Comparison of ENCODE assay signal across 15 mouse cellular contexts in the genomic region with DNA sequence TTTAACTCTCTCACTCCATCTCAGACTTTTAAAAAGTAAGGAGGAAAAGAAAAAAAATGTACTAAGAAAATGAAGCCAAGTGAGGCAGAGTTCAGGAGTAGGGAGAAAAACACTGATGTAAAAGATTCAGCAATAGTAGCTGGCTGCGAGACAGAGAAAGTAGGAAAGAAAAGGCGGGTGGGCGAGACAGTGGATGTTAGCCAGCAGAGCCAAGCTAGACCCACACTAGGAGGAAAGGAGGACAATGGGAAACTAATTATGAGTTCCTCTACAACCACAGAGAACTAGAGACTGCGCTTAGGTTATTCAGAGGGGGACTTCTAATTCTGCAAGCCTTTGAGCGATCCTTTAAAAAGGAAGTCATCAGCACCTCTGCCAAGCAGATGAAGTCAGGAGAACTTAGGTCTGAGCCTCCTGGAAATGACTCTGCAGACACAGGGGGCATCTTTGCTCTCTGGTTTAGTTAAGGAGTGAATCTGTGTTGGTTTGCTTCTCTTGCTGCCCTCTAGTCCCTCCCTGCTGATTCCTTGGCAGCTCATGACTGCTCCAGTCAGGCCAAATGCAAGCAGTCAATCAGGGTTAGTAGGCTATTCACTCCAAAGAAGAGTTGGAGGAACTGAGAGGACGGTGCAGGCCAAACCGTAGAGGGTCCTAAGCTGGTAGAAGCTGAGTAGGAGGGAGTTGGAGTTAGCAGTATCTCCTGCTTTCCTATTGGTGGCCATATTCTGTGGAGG. TPM values are rescaled to one million over a fixed set of nuclear protein-coding genes. Genes with fewer than 3 reads are reported as not detected.
DNase-seq lines count a peak whose midpoint lies in the region; ATAC-seq and TF ChIP-seq lines count a peak whose summit lies in the region.
"Had no signal": no experiment of that assay in that cellular context is flagged by ENCODE, and none has a peak within 500 bp of the region (broad histone marks: within the 10 kb centered on the region; RNA-seq: fewer than 3 reads in every experiment).

No protein-coding gene starts in this region.

- no peak overlapping the region for H3K9ac ChIP-seq in heart, postnatal 0 days (replicated peaks; ENCODE audit: low read depth, low read length)
- no peak overlapping the region for H3K9ac ChIP-seq in heart, embryonic 11.5 days (ENCODE audit: low read depth, low read length)
- no peak overlapping the region for H3K9ac ChIP-seq in midbrain, embryonic 11.5 days (ENCODE audit: low read length)
- H3K9ac ChIP-seq in midbrain, embryonic 13.5 days (replicated peaks), result no peak overlapping the region
- H3K9ac ChIP-seq: intestine, embryonic 15.5 days had no signal

- H3K27me3 ChIP-seq in heart, postnatal 0 days (ENCODE audit: control insufficient read depth, insufficient read depth, low read length), result no peaks in the 10 kb centered on the region
- no peaks in the 10 kb centered on the region for H3K27me3 ChIP-seq in heart, embryonic 11.5 days (ENCODE audit: control insufficient read depth, insufficient read depth, low read length)
- H3K27me3 ChIP-seq in midbrain, embryonic 11.5 days (ENCODE audit: control insufficient read depth, insufficient read depth, low read length), result no peaks in the 10 kb centered on the region
- H3K27me3 ChIP-seq in midbrain, embryonic 13.5 days, result no peaks in the 10 kb centered on the region
- H3K27me3 ChIP-seq: intestine, embryonic 15.5 days had no signal

- no peak overlapping the region for H3K4me3 ChIP-seq in heart, postnatal 0 days (ENCODE audit: low read depth, low read length)
- no peak overlapping the region for H3K4me3 ChIP-seq in heart, embryonic 11.5 days (ENCODE audit: low read depth, low read length)
- H3K4me3 ChIP-seq in midbrain, embryonic 11.5 days (ENCODE audit: low read depth, low read length), result no peak overlapping the region
- H3K4me3 ChIP-seq in midbrain, embryonic 13.5 days (replicated peaks), result no peak overlapping the region
- H3K4me3 ChIP-seq in embryonic fibroblast, embryonic 13.5 days (ENCODE audit: insufficient read depth, low read length), result no peak overlapping the region
- H3K4me3 ChIP-seq: heart, embryonic 10.5 days; intestine, embryonic 15.5 days; left cerebral cortex, adult 2 months had no signal

- H3K36me3 ChIP-seq in heart, postnatal 0 days (replicated peaks; ENCODE audit: control insufficient read depth, insufficient read depth, low read length), result no peaks in the 10 kb centered on the region
- H3K36me3 ChIP-seq in heart, embryonic 11.5 days (ENCODE audit: control insufficient read depth, insufficient read depth, low read length), result no peaks in the 10 kb centered on the region
- no peaks in the 10 kb centered on the region for H3K36me3 ChIP-seq in midbrain, embryonic 11.5 days (ENCODE audit: control insufficient read depth, insufficient read depth, low read length)
- H3K36me3 ChIP-seq in midbrain, embryonic 13.5 days, result no peaks in the 10 kb centered on the region
- H3K36me3 ChIP-seq: heart, embryonic 10.5 days; intestine, embryonic 15.5 days had no signal

- no peak for TF ChIP-seq EP300 in heart, postnatal 0 days (IDR thresholded peaks at IDR 0.05; ENCODE audit: low read depth)

- peak; percentile 12 for DNase-seq in cerebellum, adult 9-11 months
- no peak for DNase-seq in cerebellum, postnatal 36 days
- no peak for DNase-seq in heart, postnatal 0 days (ENCODE audit: low spot score)
- DNase-seq in midbrain, embryonic 11.5 days (ENCODE audit: low spot score, missing footprints), result peak; percentile 12
- no peak for DNase-seq in ovary, postnatal 14 days (ENCODE audit: low spot score)
- DNase-seq: B cell, adult 2 months; kidney, postnatal 14 days had no signal

- ATAC-seq in heart, postnatal 0 days (ENCODE audit: insufficient read depth, low read depth), result 0 out of 2 replicates have a peak, but pooled peaks have one; percentile 20
- no peak for ATAC-seq in heart, embryonic 11.5 days (replicated peaks; ENCODE audit: insufficient number of reproducible peaks, low FRiP score, low TSS enrichment)
- ATAC-seq in midbrain, embryonic 11.5 days (ENCODE audit: low FRiP score), result no peak
- ATAC-seq in midbrain, embryonic 13.5 days, result no peak
- ATAC-seq: intestine, embryonic 15.5 days had no signal

- no peaks in the 10 kb centered on the region for H3K4me1 ChIP-seq in heart, postnatal 0 days (ENCODE audit: control insufficient read depth, insufficient read depth)
- H3K4me1 ChIP-seq in heart, embryonic 11.5 days (ENCODE audit: control insufficient read depth, insufficient read depth, low read length), result no peaks in the 10 kb centered on the region
- H3K4me1 ChIP-seq in midbrain, embryonic 11.5 days (ENCODE audit: control insufficient read depth, insufficient read depth, low read length), result no peaks in the 10 kb centered on the region
- no peaks in the 10 kb centered on the region for H3K4me1 ChIP-seq in midbrain, embryonic 13.5 days (replicated peaks)
- H3K4me1 ChIP-seq in embryonic fibroblast, embryonic 13.5 days (ENCODE audit: control insufficient read depth, insufficient read depth, low read length), result peaks cover 2% of the 10 kb centered on the region
- H3K4me1 ChIP-seq: heart, embryonic 10.5 days; intestine, embryonic 15.5 days had no signal

- TF ChIP-seq CTCF in heart, postnatal 0 days (IDR thresholded peaks at IDR 0.05; ENCODE audit: low read depth), result no peak
- TF ChIP-seq CTCF in embryonic fibroblast, embryonic 13.5 days (IDR thresholded peaks at IDR 0.05; ENCODE audit: borderline replicate concordance, insufficient read depth, low read length), result no peak

- no peak overlapping the region for H3K27ac ChIP-seq in heart, postnatal 0 days (ENCODE audit: low read depth)
- H3K27ac ChIP-seq in heart, embryonic 11.5 days (ENCODE audit: low read depth, low read length), result no peak overlapping the region
- H3K27ac ChIP-seq in midbrain, embryonic 11.5 days (ENCODE audit: low read depth, low read length), result no peak overlapping the region
- no peak overlapping the region for H3K27ac ChIP-seq in midbrain, embryonic 13.5 days
- H3K27ac ChIP-seq in embryonic fibroblast, embryonic 13.5 days (ENCODE audit: insufficient read depth, low read length), result peak overlapping the region; percentile 14; the same call in 1 of the 2 replicates
- H3K27ac ChIP-seq: heart, embryonic 10.5 days; intestine, embryonic 15.5 days; left cerebral cortex, adult 2 months had no signal

- no peaks in the 10 kb centered on the region for H3K9me3 ChIP-seq in heart, postnatal 0 days (replicated peaks; ENCODE audit: control insufficient read depth, low read length)
- H3K9me3 ChIP-seq in heart, embryonic 11.5 days (replicated peaks; ENCODE audit: control insufficient read depth, low read length), result no peaks in the 10 kb centered on the region
- H3K9me3 ChIP-seq in midbrain, embryonic 11.5 days (ENCODE audit: control insufficient read depth, low read length), result no peaks in the 10 kb centered on the region
- no peaks in the 10 kb centered on the region for H3K9me3 ChIP-seq in midbrain, embryonic 13.5 days
- H3K9me3 ChIP-seq: heart, embryonic 10.5 days; intestine, embryonic 15.5 days had no signal

- TF ChIP-seq POLR2A in embryonic fibroblast, embryonic 13.5 days (IDR thresholded peaks at IDR 0.05; ENCODE audit: low read depth, low read length), result no peak

- WGBS in heart, postnatal 0 days, result 58% methylated on average over 7 of the region's 7 CpGs
- WGBS in heart, embryonic 11.5 days (ENCODE audit: insufficient replicate concordance), result 78% methylated on average over 7 of the region's 7 CpGs
- WGBS in midbrain, embryonic 11.5 days, result 91% methylated on average over 7 of the region's 7 CpGs
- WGBS in midbrain, embryonic 13.5 days, result 90% methylated on average over 7 of the region's 7 CpGs

- H3K4me2 ChIP-seq in heart, postnatal 0 days (ENCODE audit: low read depth, low read length), result no peak overlapping the region
- no peak overlapping the region for H3K4me2 ChIP-seq in heart, embryonic 11.5 days
- H3K4me2 ChIP-seq in midbrain, embryonic 11.5 days, result no peak overlapping the region
- no peak overlapping the region for H3K4me2 ChIP-seq in midbrain, embryonic 13.5 days (replicated peaks)
- H3K4me2 ChIP-seq: intestine, embryonic 15.5 days; liver, embryonic 11.5 days had no signal

RNA-seq across cellular contexts. Expression of gene Cyp1b1, which starts 50.4 kb away (rescaled TPM):
- 4.4 and 12.5 TPM in 2 replicates for total RNA-seq in heart, postnatal 0 days (2014; rRNA removed; ENCODE audit: low replicate concordance)
- polyA plus RNA-seq in heart, postnatal 0 days (2015; fragmentation: Nextera tagmentation; extraction: Ambion mirVana), result 2.0 and 2.4 TPM in 2 replicates
- polyA plus RNA-seq in heart, embryonic 11.5 days (2014; fragmentation: Nextera tagmentation; extraction: Ambion mirVana), result 2.1 TPM in 2 replicates
- 1.9 and 2.7 TPM in 2 replicates for polyA plus RNA-seq in midbrain, embryonic 11.5 days (2014; fragmentation: Nextera tagmentation; extraction: Ambion mirVana)
- polyA plus RNA-seq in midbrain, embryonic 13.5 days (2015; fragmentation: Nextera tagmentation; extraction: Ambion mirVana), result 4.9 and 5.2 TPM in 2 replicates
- 527 and 533 TPM in 2 replicates for polyA plus RNA-seq in embryonic fibroblast, embryonic 13.5 days (2011; ENCODE audit: insufficient read length, low read depth, missing spikeins)
- total RNA-seq: MEL had no signal

Comparison
In these comparisons a context has a peak if more than half of its experiments do, and no peak if none do; other contexts are left out.
1. DNase-seq: peak in cerebellum, adult 9-11 months (single experiment) and midbrain, embryonic 11.5 days (single experiment); none in cerebellum, postnatal 36 days (0 of 2), heart, postnatal 0 days (single experiment) and ovary, postnatal 14 days (single experiment).
2. RNA of gene Cyp1b1, which starts 50.4 kb away (polyA plus RNA-seq): 527 to 533 TPM in embryonic fibroblast, embryonic 13.5 days; 4.9 to 5.2 TPM in midbrain, embryonic 13.5 days, 2.1 TPM in heart, embryonic 11.5 days, 2.0 to 2.4 TPM in heart, postnatal 0 days and 1.9 to 2.7 TPM in midbrain, embryonic 11.5 days; every median in the first group is over 10 times any median in the second.